Mouse (Mus musculus): ENCODE measurements around the gene Cap2.

GRCm38 (mm10) chr13:46521482-46521881, 19.8 kb downstream of the Cap2 start:
- no peak for TF ChIP-seq CTCF (IDR thresholded peaks at IDR 0.05; ENCODE audit: low read depth)
- TF ChIP-seq EP300 (optimal IDR thresholded peaks at IDR 0.05), result no peak
